Mouse (Mus musculus) embryonic facial prominence, embryonic 11.5 days (tissue): Measurements from ENCODE around the gene Hoxd11. TPM values are rescaled to one million over a fixed set of nuclear protein-coding genes. Genes with fewer than 3 reads are reported as not detected.

Experiments
- ATAC-seq: fragments of 200-750 bp; cut with Nextera tagmentation; replicated peaks from 2 replicates; pipeline ENCODE4 v1.8.0; 2017; ENCODE audit warnings: low read depth; ENCODE audit not compliant: insufficient number of reproducible peaks, low FRiP score, low TSS enrichment
- DNase-seq: peaks from one replicate; pipeline ENCODE4 v3.0.0-alpha.2; 2015; ENCODE audit warnings: low spot score
- H3K27ac ChIP-seq: fragments of 300-500 bp; sonication (generic); replicated peaks from 2 replicates; pipeline ENCODE4 v1.5.1; 2014; ENCODE audit warnings: mild to moderate bottlenecking, low read depth, low read length, control low read depth
- H3K27me3 ChIP-seq: fragments of 300-500 bp; sonication (generic); 2 replicates; pipeline ENCODE4 v1.6.1; 2014; ENCODE audit warnings: mild to moderate bottlenecking, low read length, moderate library complexity, mixed read lengths; ENCODE audit not compliant: control insufficient read depth, insufficient read depth
- H3K36me3 ChIP-seq: fragments of 300-500 bp; sonication (generic); replicated peaks from 2 replicates; pipeline ENCODE4 v1.6.1; 2014; ENCODE audit warnings: low read depth, mild to moderate bottlenecking, low read length, moderate library complexity, mixed read lengths; ENCODE audit not compliant: control insufficient read depth, insufficient read depth
- H3K4me1 ChIP-seq: fragments of 300-500 bp; sonication (generic); 2 replicates; pipeline ENCODE4 v1.6.1; 2014; ENCODE audit warnings: low read length, mixed read lengths; ENCODE audit not compliant: control insufficient read depth, insufficient read depth
- H3K4me2 ChIP-seq: fragments of 300-500 bp; sonication (generic); 2 replicates; pipeline ENCODE4 v1.6.1; 2014; ENCODE audit warnings: low read depth, mild to moderate bottlenecking, control low read depth, low read length, moderate library complexity
- H3K4me3 ChIP-seq: fragments of 300-500 bp; sonication (generic); 2 replicates; pipeline ENCODE4 v1.5.1; 2014; ENCODE audit warnings: low read depth, low read length, control low read depth
- H3K9ac ChIP-seq: fragments of 300-500 bp; sonication (generic); replicated peaks from 2 replicates; pipeline ENCODE4 v1.6.1; 2014; ENCODE audit warnings: mild to moderate bottlenecking, control low read depth, low read length
- H3K9me3 ChIP-seq: fragments of 300-500 bp; sonication (generic); replicated peaks from 2 replicates; pipeline ENCODE4 v1.6.1; 2016; ENCODE audit warnings: mild to moderate bottlenecking, low read length, inconsistent platforms, mixed read lengths; ENCODE audit not compliant: control insufficient read depth
- WGBS: fragments of 180-500 bp; shearing (Covaris S2); extraction: QIAGEN DNeasy Blood & Tissue Kit; methylation state at CpG from one replicate; pipeline ENCODE4 v1.1.7; 2014; 5-methylcytosine and 5-hydroxymethylcytosine counted together
- polyA plus RNA-seq: library from polyadenylated mRNA; unstranded; fragments of >200 nt; fragmentation: Nextera tagmentation; extraction: Ambion mirVana; gene quantifications from 2 replicates; pipeline ENCODE4 v1.2.1, GENCODE M21; 2014

Hoxd11 gene
- polyA plus RNA-seq, 1 experiment from 2014 or later, result not detected

- Histone ChIP-seq H3K27me3 (peaks cover 89% of the 10 kb centered on the region), H3K4me2 (no peak overlapping the region)
- WGBS, result 5% methylated on average over 5 of the region's 5 CpGs
These were observed 30.4 kb downstream of the Hoxd11 start for GRCm38 (mm10) chr2:74709465-74710419.

GRCm38 (mm10) chr2:74710929-74711543, 31.7 kb downstream of the Hoxd11 start:
- H3K27ac ChIP-seq, result no peak overlapping the region
- 0 out of 2 replicates have a peak, but pooled peaks cover 2% of the 10 kb centered on the region for H3K4me1 ChIP-seq
- H3K4me2 ChIP-seq, result no peak overlapping the region
- DNase-seq, result no peak
- WGBS, result under 1% methylated on average over 16 of the region's 16 CpGs
- no peak for ATAC-seq
- no peak overlapping the region for H3K4me3 ChIP-seq
- peaks cover 84% of the 10 kb centered on the region for H3K27me3 ChIP-seq
- no peaks in the 10 kb centered on the region for H3K9me3 ChIP-seq
- no peaks in the 10 kb centered on the region for H3K36me3 ChIP-seq
- no peak overlapping the region for H3K9ac ChIP-seq

More at GRCm38 (mm10) chr2:74709465-74710419, 30.4 kb downstream of the Hoxd11 start:
- no peak for DNase-seq
- no peak for ATAC-seq
- Histone ChIP-seq H3K4me1 (peaks cover 13% of the 10 kb centered on the region), H3K9me3 (no peaks in the 10 kb centered on the region), H3K4me3 (no peak overlapping the region), H3K27ac (no peak overlapping the region), H3K9ac (no peak overlapping the region), H3K36me3 (no peaks in the 10 kb centered on the region)

GRCm38 (mm10) chr2:74711721-74712621, 32.6 kb downstream of the Hoxd11 start, which contains the start of the genes Hoxd3 and Hoxd4:
TSS of gene Hoxd3 (plus strand) at chr2:74711927.
TSS of gene Hoxd4 (plus strand) at chr2:74711929.
- H3K27ac ChIP-seq, result no peak within 1 kb of the TSS

GRCm38 (mm10) chr2:74713239-74714150, 34.1 kb downstream of the Hoxd11 start:
- ATAC-seq (no peak), DNase-seq (no peak)
- Histone ChIP-seq H3K9me3 (no peaks in the 10 kb centered on the region), H3K27ac (no peak overlapping the region), H3K9ac (no peak overlapping the region), H3K4me3 (no peak overlapping the region), H3K27me3 (peaks cover 79% of the 10 kb centered on the region), H3K36me3 (no peaks in the 10 kb centered on the region), H3K4me1 (0 out of 2 replicates have a peak, but pooled peaks cover 2% of the 10 kb centered on the region), H3K4me2 (no peak overlapping the region)
- WGBS, result 4% methylated on average over 19 of the region's 19 CpGs

More at GRCm38 (mm10) chr2:74711721-74712621, 32.6 kb downstream of the Hoxd11 start, which contains the start of the genes Hoxd3 and Hoxd4:
- ATAC-seq (no peak), DNase-seq (no peak)
- Histone ChIP-seq H3K36me3 (no peaks in the 10 kb centered on the region), H3K9ac (no peak within 1 kb of the TSS), H3K4me3 (0 out of 2 replicates have a peak within 1 kb of the TSS, but pooled peaks have one; percentile 11), H3K27me3 (peaks cover 83% of the 10 kb centered on the region), H3K4me1 (0 out of 2 replicates have a peak, but pooled peaks cover 2% of the 10 kb centered on the region), H3K9me3 (no peaks in the 10 kb centered on the region), H3K4me2 (peak within 1 kb of the TSS; percentile 33)
- under 1% methylated on average over 65 of the region's 65 CpGs for WGBS

GRCm38 (mm10) chr2:74714156-74714789, 34.9 kb downstream of the Hoxd11 start:
- no peak overlapping the region for H3K27ac ChIP-seq
- H3K4me2 ChIP-seq, result no peak overlapping the region
- WGBS, result 2% methylated on average over 18 of the region's 18 CpGs
- H3K4me3 ChIP-seq, result no peak overlapping the region
- DNase-seq (no peak), ATAC-seq (no peak)
- H3K9ac ChIP-seq, result no peak overlapping the region
- H3K27me3 ChIP-seq, result peaks cover 78% of the 10 kb centered on the region
- H3K4me1 ChIP-seq, result 0 out of 2 replicates have a peak, but pooled peaks cover 2% of the 10 kb centered on the region
- no peaks in the 10 kb centered on the region for H3K9me3 ChIP-seq
- H3K36me3 ChIP-seq, result no peaks in the 10 kb centered on the region

GRCm38 (mm10) chr2:74714881-74715280, 35.5 kb downstream of the Hoxd11 start:
- Histone ChIP-seq H3K27ac (no peak overlapping the region), H3K36me3 (no peaks in the 10 kb centered on the region), H3K9ac (no peak overlapping the region), H3K4me2 (no peak overlapping the region), H3K4me3 (no peak overlapping the region), H3K27me3 (peaks cover 77% of the 10 kb centered on the region), H3K4me1 (0 out of 2 replicates have a peak, but pooled peaks cover 2% of the 10 kb centered on the region), H3K9me3 (no peaks in the 10 kb centered on the region)
- no peak for DNase-seq
- under 1% methylated on average over 14 of the region's 14 CpGs for WGBS
- no peak for ATAC-seq
